Mouse (Mus musculus) kidney, postnatal 25 days (tissue): ENCODE data around the gene Slc25a33.
"Not testable (repeated sequence)": the region's sequence is repeated elsewhere in the genome, so short reads cannot be mapped to it uniquely, and the experiment has no call there.

Experiments used
- DNase-seq, 2 experiments: peaks; one replicate each; pipeline ENCODE4 v3.0.0; 2021; ENCODE audit warnings: mixed read lengths in 2 of 2

The Slc25a33 gene

DNA sequence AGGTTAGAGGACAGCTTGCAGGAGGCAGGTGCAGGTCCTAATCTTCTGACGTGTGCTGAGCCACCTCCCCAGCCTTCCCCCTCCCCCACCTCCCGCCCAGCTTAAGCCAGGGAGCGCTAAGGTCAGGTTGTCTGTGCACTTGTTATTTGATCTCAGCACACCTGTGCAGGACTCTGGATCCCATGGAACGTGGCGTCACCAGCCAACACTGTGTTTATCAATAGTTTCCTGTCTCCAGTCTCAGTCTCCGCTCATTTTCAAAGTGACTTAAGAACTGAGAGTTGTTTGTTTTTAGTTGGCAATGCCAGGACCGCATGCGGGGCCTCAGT lies 19.9 kb upstream of the Slc25a33 start:
- DNase-seq, result peak in 1 of 2 experiments; percentile 55

- peak; percentile 62 to 65 for DNase-seq
Measured at GRCm38 (mm10) chr4:149793156-149794009, 19.3 kb upstream of the Slc25a33 start.

DNA sequence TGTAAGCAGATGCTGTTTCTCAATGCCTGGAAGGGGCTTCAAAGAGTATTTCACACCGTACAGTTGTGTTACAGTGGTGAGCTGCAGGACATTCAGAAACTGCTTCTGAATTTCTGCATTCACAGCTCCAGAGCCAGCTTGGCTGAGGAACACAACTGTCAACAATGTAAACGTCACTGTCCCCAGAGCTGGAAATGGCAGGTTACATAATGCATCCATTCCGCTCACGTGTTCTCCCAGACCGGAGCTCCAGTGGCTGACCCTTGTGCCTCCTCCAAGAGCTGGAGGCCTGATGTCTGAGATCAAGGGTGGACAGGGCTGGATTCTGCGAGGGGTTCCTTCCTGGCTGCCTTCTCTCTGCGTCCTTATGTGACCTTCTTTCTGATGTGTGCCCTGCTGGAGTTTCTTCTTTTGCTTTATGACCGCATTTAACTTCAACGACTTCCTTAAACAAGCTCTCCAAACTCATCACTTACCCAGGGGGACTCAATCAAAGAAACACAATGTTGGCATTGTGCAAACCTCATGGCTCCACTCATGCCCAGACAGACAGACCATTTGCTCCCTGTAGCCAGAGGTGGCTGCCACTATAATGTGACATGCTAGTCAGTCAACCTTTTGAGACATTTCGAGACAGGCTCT lies 18.2 kb upstream of the Slc25a33 start:
- peak; percentile 70 to 94 for DNase-seq

DNA sequence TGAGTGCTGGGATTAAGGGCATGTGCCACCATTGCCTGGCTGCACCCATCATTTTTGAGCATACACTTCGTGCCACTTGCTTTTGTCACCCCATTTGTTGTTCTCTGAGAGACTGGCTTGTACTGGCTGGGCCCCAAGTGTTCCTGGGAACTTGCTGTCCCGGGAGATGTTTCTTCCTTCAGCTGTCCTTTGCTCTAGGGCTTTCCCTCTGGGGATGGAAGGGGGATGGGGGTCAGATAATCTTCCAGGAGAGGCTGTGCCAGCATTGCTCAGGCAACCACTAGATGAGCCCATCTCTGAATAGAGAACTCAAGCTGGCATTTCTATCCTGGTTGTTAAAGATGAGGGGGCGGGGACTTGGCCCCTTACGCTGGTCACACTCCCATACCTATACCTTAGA lies 17.4 kb upstream of the Slc25a33 start:
- DNase-seq, result peak in 1 of 2 experiments; percentile 82

GRCm38 (mm10) chr4:149790969-149791368 lies 16.9 kb upstream of the Slc25a33 start:
- no peak for DNase-seq

- no peak for DNase-seq
Measured at GRCm38 (mm10) chr4:149790546-149790945, 16.5 kb upstream of the Slc25a33 start.

- DNase-seq, result peak; percentile 31 to 80
Measured at GRCm38 (mm10) chr4:149789421-149790194, 15.5 kb upstream of the Slc25a33 start.

DNA sequence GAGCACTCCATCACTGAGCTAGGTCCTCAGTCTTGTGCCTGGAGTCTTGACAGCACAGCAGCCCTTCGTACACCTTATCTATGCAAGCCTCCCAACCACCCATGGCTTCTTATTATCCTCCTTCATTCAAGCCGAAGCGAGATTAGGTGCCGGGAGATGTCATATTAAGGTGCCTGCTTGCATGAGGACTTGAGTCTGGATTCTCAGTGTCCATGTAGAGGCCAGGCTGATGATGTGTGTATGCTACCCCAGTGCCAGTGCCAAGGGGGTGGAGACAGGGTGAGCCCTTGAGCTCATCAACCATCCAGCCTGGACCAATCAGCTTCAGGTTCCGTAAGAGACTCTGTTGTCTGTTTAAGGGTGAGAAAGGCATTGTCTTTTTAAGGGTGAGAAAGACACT lies 10.8 kb upstream of the Slc25a33 start:
- DNase-seq, result no peak

- DNase-seq, result peak in 1 of 2 experiments; percentile 55
Measured at GRCm38 (mm10) chr4:149784371-149784770, 10.3 kb upstream of the Slc25a33 start.

- DNase-seq, result peak; percentile 61 to 86
Measured at GRCm38 (mm10) chr4:149782975-149783374, 8.9 kb upstream of the Slc25a33 start.

GRCm38 (mm10) chr4:149780565-149781356 lies 6.7 kb upstream of the Slc25a33 start:
- DNase-seq, result no peak

GRCm38 (mm10) chr4:149779966-149780365 lies 5.9 kb upstream of the Slc25a33 start:
- DNase-seq, result no peak

- peak; percentile 65 to 88 for DNase-seq
Measured at GRCm38 (mm10) chr4:149777126-149777525, 3.0 kb upstream of the Slc25a33 start.

GRCm38 (mm10) chr4:149775760-149776362 lies 1.8 kb upstream of the Slc25a33 start:
- DNase-seq, result no peak

DNA sequence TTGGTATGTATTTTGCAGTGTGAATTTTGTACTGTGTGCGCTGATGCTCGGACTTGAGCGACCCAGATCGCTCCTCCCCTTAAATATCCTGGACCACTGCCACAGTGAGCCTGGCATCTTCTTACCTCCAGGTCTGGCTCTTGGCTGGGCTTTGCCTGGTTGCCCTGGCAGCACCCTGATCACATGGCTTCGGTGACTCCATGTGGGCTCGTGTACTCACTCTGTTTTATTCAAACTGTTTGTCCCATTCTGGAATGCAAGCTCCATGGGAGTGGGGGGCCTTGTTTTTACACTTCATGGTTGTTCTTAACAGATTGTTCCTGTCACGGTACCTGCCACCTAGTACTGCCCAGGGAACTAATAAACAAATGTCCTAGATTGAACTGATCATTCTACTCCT lies 1.3 kb upstream of the Slc25a33 start:
- DNase-seq, result peak; percentile 87 to 95

DNA sequence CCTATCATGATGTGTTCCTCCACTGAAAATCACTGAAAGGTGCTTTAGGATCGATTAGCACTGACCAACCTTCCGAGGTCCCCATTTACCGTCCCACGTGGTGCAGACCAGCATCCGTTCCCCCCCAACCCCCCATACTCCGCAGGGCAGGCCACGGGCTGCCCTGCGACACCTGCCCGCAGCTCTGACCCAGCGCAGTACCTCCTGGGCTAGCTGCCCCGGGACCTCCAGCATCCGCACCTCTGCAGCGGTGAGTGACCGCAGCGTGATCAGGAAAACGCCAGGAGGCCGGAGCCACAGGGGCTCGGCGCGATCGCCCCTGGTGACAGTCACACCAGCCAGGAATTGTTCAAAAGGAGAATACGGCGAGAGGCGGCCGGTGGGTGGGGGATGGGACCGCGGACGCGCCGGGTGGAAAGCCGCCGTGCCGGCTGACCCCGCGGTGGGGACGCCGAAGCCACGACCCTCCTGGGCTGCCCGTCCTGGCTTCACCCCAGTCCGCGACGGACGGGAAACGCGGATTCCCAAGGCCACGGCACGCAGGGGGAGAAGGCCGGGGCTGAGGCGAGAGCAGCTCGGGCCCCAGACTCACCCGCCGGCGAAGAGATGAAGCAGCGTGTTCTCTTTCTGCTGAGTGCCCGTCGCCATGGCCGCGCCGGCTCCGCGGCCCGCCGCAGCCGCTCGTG lies 526 bp downstream of the Slc25a33 start:
- DNase-seq, result peak; percentile 37 to 67

- DNase-seq, result peak; percentile 53 to 74
Measured at GRCm38 (mm10) chr4:149772394-149772793, 1.7 kb downstream of the Slc25a33 start.

DNA sequence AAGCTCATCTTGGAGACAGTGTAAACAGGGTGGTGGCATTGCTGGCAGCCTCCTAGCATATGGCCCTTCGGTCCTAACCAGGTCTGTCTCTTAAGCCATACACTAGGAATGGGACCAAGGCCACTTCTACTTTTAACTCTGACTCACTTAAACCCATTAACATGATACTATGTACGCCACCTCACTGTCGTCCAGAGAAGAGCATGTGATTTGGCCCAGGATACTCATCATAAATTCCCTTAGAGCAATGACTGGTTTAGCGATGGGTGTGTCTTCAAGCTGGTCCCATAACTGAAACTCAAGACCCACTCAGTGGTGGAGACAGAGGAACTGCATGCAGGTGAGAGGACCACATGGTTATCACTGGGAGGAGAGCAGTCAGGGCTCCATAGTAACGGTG lies 8.9 kb downstream of the Slc25a33 start:
- DNase-seq, result peak in 1 of 2 experiments; percentile 11

DNA sequence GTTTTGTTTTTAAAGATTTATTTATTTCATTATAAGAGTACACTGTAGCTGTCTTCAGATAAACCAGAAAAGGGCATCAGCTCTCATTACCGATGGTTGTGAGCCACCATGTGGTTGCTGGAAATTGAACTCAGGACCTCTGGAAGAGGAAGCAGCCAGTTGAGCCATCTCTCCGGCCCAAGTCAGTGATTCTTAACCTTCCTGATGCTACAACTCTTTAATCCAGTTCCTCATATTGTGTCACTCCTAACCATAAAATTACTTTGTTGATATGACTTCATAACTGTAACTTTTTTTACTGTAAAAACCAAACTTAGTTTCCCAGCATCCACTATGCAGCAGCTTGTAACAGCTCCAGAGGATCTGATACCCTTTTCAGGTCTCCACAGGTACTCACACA lies 10.7 kb downstream of the Slc25a33 start:
- DNase-seq, result no peak

GRCm38 (mm10) chr4:149759517-149759916 lies 14.6 kb downstream of the Slc25a33 start:
- DNase-seq, result no peak

DNA sequence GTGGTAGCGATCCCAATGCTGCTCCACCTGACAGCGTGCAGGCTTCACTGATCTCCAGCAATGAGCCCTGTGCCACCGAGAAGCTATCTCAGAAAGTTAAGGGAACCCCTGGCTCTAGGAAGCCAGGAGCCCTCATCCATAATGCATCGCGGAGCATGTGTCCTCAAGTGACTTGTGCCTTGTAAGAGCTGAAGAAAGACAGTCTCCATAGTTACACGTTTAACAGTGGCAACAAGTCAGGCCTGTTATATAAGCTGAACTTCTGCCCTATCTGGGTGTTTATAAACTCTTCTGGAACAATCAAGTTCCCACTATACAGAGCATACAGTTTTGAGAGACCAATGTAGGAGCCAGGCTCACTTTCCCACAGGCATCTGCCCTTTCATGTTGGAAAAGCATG lies 15.7 kb downstream of the Slc25a33 start:
- DNase-seq, result peak; percentile 37 to 90

DNA sequence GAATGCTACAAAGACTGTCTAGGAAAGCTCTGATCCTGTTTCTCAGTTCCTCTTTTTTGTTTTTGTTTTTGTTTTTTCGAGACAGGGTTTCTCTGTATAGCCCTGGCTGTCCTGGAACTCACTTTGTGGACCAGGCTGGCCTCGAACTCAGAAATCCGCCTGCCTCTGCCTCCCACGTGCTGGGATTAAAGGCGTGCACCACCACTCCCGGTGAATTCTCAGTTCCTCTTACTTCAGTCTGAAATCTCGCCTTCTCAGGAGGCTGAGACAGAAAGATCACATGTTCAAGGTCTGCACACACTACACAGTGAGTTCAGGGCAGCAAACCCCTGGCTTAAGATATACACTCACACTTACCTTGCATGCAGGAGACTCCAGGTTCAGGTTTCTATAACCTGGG lies 17.5 kb downstream of the Slc25a33 start:
- not testable (repeated sequence) for DNase-seq
